Mouse (Mus musculus) megakaryocyte, adult 5-6 weeks (primary cell): ENCODE data around the gene Smyd2. TPM values are rescaled to one million over a fixed set of nuclear protein-coding genes. Genes with fewer than 3 reads are reported as not detected.

Experiments used
- ATAC-seq: 2 replicates; pipeline ENCODE4 v1.8.0; 2016; ENCODE audit warnings: mild to moderate bottlenecking, inconsistent platforms; ENCODE audit not compliant: poor library complexity, severe bottlenecking
- total RNA-seq, 2 experiments: library from RNA; stranded (forward) in 1 of 2; stranded (reverse) in 1 of 2; fragments of 153-499, 151-499 nt in 1 of 2; fragments of 221-1000, 200-1000 nt in 1 of 2; gene quantifications; 2 replicates each; pipeline versions ENCODE4 v1.2.3 to v1.2.4; 2015 to 2017

The Smyd2 gene
- total RNA-seq, 2 experiments from 2014 or later = 16.7 to 19.2 TPM

GRCm38 (mm10) chr1:189920701-189921567, 1.2 kb downstream of the Smyd2 start:
- ATAC-seq = no peak

- ATAC-seq = no peak
Observed at GRCm38 (mm10) chr1:189919756-189920155, 2.4 kb downstream of the Smyd2 start.

- ATAC-seq = no peak
Observed at GRCm38 (mm10) chr1:189917126-189917500, 5.0 kb downstream of the Smyd2 start.

GRCm38 (mm10) chr1:189916422-189917125, 5.6 kb downstream of the Smyd2 start:
- no peak for ATAC-seq

GRCm38 (mm10) chr1:189913093-189913760, 8.9 kb downstream of the Smyd2 start:
- no peak for ATAC-seq

GRCm38 (mm10) chr1:189910685-189911345, 11.3 kb downstream of the Smyd2 start:
- no peak for ATAC-seq

GRCm38 (mm10) chr1:189903169-189903568, 19.0 kb downstream of the Smyd2 start:
- ATAC-seq = no peak

- no peak for ATAC-seq
Observed at GRCm38 (mm10) chr1:189902413-189902812, 19.8 kb downstream of the Smyd2 start.

GRCm38 (mm10) chr1:189899526-189899925, 22.6 kb downstream of the Smyd2 start:
- no peak for ATAC-seq

GRCm38 (mm10) chr1:189898708-189899107, 23.5 kb downstream of the Smyd2 start:
- ATAC-seq = no peak

- no peak for ATAC-seq
Observed at GRCm38 (mm10) chr1:189897861-189898260, 24.3 kb downstream of the Smyd2 start.

GRCm38 (mm10) chr1:189894191-189894590, 28.0 kb downstream of the Smyd2 start:
- no peak for ATAC-seq

- ATAC-seq = no peak
Observed at GRCm38 (mm10) chr1:189888749-189889148, 33.4 kb downstream of the Smyd2 start.

- peak; percentile 82 for ATAC-seq
Observed at GRCm38 (mm10) chr1:189887518-189887917, 34.6 kb downstream of the Smyd2 start.

- no peak for ATAC-seq
Observed at GRCm38 (mm10) chr1:189885975-189886374, 36.2 kb downstream of the Smyd2 start.

- ATAC-seq = no peak
Observed at GRCm38 (mm10) chr1:189884951-189885350, 37.2 kb downstream of the Smyd2 start.

- ATAC-seq = 0 out of 2 replicates have a peak, but pooled peaks have one; percentile 27
Observed at GRCm38 (mm10) chr1:189883531-189884170, 38.5 kb downstream of the Smyd2 start.

GRCm38 (mm10) chr1:189882886-189883285, 39.3 kb downstream of the Smyd2 start:
- 0 out of 2 replicates have a peak, but pooled peaks have one; percentile 28 for ATAC-seq

- no peak for ATAC-seq
Observed at GRCm38 (mm10) chr1:189880745-189881144, 41.4 kb downstream of the Smyd2 start.

- no peak for ATAC-seq
Observed at GRCm38 (mm10) chr1:189879965-189880364, 42.2 kb downstream of the Smyd2 start.
